Mouse (Mus musculus) left cerebral cortex, postnatal 4 days (tissue): ENCODE data around the gene Plekha5. TPM values are rescaled to one million over a fixed set of nuclear protein-coding genes. Genes with fewer than 3 reads are reported as not detected.
"Not testable (repeated sequence)": the region's sequence is repeated elsewhere in the genome, so short reads cannot be mapped to it uniquely, and the experiment has no call there.

Experiments used
- DNase-seq: peaks from one replicate; pipeline ENCODE4 v3.0.0-alpha.2; 2022
- intact Hi-C: fragments of 180-260 bp; cut with DNase I; formaldehyde crosslinking; loops from one replicate; pipeline ENCODE4 v1.15.1; 2025
- total RNA-seq, 2 experiments: library from RNA; stranded (reverse); gene quantifications; 2 replicates each; pipeline ENCODE4 v1.2.3; 2021

The Plekha5 gene
- total RNA-seq, 2 experiments from 2014 or later: 82.0 to 94.6 TPM

- intact Hi-C loops: no loop called here
- DNase-seq: no peak
These were observed 144.0 kb downstream of the Plekha5 start for GRCm38 (mm10) chr6:140567897-140568296.

DNA sequence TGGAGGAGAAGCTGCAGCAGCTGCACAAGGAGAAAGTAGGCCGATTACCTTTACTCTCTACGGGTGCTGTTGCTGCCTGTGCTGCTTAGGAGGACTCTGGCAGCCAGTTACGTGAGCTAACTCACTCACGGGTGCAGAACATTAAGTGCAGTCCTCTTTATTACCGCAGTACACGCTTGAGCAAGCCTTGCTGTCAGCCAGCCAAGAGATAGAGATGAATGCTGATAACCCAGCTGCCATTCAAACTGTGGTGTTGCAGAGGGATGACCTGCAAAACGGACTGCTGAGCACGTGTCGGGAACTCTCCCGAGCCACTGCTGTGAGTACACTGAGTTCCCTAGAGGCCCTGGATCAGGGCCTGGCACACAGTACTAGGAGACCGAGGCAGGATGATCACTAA lies 146.3 kb downstream of the Plekha5 start:
- intact Hi-C loops: no loop called here
- peak; percentile 22 for DNase-seq

- intact Hi-C loops: no loop called here
- DNase-seq: no peak
These were observed 151.1 kb downstream of the Plekha5 start for GRCm38 (mm10) chr6:140574943-140575342.

DNA sequence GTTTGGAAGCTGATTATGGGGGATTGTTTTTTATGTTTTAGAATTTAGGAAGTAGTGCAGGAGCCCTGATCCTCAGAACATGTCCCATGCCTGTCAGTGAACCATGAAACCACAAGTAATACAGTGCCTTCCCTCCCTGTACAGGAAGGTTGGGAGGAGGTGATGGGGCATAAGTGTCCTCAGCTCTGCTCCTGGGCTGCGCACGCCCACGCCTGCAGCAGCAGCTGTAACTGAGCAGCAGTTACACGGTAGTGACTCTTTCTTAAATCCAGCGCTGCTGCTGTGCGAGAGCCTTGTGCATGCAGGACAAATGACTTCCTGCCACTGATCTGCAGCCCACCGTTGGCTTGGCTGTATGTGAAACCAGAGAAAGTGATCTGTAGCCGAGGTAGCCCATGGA lies 152.3 kb downstream of the Plekha5 start:
- DNase-seq: no peak
- intact Hi-C loops: no loop called here

DNA sequence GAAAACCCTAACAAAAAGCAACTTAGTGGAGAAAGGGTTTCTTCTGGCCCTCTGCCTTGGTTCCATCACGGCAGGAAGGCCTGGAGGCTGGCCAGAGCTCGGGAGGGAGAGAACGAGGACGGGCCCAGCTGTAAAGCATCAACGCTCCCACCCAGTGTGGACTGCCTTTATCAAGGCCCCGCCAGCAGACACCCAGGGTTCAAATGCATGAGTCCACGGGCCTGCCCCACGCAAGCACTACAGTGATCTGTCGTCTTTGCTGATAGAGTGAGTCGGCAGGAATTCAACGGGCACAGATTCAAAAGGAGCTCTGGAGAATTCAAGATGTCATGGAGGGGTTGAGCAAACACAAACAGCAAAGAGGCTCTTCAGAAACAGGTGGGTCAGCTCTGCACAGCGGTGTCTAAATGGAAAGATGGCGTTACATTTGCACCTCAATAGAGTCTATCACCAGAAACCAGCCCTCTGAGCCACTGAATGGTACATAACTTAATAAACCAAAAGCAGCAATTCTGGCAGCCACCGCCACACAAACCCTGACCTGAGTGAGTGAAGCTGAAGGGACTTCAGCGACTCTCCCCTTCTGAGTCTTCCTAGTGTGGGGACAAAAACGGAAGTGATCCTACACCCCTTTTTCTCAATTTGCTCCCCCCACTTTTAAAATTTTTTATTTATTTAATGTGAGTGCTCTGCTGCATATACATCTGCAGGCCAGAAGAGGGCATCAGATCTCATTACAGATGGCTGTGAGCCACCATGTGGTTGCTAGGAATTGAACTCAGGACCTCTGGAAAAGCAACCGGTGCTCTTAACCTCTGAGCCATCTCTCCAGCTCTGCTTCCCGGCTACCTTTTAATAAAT lies 153.3 kb downstream of the Plekha5 start:
- DNase-seq: peak; percentile 13
- intact Hi-C loops: no loop called here

DNA sequence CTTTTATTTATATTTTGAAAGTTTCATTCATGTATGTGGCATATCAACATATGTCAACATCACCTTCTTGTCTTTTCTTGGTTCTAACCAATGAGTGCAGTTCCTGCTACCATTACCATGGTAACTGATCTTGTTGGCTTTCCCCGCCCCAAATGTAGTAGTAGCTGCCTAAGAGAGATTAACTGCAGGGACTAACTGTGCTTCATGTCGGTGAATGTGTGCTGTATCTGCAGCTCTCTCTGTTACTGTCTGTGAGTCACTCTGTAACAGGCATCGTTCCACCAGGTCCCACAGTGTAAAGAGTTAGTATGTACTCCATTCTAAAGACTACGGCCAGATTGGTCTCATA lies 153.9 kb downstream of the Plekha5 start:
- intact Hi-C loops: no loop called here
- no peak for DNase-seq

- intact Hi-C loops, DNase-seq: not testable (repeated sequence)
These were observed 155.1 kb downstream of the Plekha5 start for GRCm38 (mm10) chr6:140578985-140579384.

GRCm38 (mm10) chr6:140580170-140580569 lies 156.3 kb downstream of the Plekha5 start:
- intact Hi-C loops: no loop called here
- DNase-seq: no peak

- no peak for DNase-seq
- intact Hi-C loops: no loop called here
These were observed 162.9 kb downstream of the Plekha5 start for GRCm38 (mm10) chr6:140586714-140587259.

DNA sequence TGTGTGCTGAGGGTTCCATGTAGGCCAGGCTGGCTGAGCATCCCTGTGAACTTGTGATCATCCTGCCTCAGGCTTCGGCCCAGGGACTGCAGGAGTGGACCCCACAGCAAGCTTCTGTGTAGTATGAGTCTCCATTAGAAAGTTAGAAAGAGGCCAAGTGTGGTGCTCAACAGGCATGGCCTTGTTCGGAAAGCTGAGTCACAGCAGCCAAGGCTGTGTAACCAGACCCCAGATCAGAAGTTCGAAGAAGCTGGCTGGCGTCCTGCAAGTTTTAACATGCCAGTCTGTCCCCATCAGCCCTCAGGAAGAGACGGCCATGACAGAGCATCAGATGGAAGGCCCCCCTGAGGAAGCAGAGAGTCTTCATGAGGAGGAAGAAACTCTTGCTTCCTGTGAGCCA lies 167.5 kb downstream of the Plekha5 start:
- DNase-seq: no peak
- intact Hi-C loops: no loop called here

GRCm38 (mm10) chr6:140592713-140593112 lies 168.9 kb downstream of the Plekha5 start:
- no peak for DNase-seq
- intact Hi-C loops: no loop called here

DNA sequence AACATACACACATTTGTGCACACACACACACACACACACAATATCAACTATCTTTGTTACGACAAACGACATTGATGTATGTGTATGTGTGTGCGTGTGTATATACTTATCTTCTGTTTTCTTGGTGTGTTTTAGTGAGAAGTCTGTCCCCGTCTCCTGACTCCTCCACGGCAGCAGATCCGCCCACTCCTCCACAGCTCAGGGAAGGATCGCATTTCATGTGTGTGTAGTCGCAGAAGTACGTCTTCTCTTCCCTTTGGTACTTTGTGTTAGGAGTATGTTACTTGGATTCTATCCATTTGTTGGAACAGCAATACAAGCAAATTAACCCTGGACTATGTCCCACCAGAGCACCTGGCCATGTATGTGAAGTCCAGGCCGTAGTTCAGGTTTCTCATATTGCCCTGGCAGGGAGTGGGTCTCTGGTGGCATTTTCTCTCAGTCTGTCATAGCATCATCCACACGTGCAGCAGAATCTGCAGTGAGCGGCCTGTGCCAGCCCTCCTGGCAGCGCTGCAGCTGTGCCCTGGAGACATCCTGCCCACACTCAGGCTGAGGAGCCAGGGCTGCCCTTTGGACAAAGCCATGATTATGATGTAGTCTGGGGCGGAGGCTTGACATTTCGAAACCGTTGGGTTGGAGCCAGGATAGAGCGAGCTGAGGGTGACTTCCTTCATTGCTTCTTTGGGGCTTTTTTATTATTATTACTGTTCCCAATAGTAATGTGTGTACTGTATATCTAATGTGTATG lies 169.7 kb downstream of the Plekha5 start:
- intact Hi-C loops: no loop called here
- DNase-seq: peak; percentile 61

DNA sequence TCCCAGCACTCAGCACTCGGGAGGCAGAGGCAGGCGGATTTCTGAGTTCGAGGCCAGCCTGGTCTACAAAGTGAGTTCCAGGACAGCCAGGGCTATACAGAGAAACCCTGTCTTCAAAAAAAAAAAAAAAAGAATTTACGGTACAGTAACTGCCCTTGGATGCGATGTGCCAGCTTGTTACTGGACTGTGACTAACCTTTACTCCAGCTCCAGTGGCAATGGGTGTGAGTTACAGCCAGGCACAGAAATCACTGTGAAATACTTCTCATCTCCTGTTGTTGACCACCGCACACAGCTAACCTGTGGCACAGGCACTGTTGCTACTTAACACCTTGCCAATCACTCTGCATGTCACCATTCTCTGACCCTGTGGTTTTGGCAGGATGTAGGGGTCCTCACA lies 171.7 kb downstream of the Plekha5 start:
- intact Hi-C loops, DNase-seq: not testable (repeated sequence)

DNA sequence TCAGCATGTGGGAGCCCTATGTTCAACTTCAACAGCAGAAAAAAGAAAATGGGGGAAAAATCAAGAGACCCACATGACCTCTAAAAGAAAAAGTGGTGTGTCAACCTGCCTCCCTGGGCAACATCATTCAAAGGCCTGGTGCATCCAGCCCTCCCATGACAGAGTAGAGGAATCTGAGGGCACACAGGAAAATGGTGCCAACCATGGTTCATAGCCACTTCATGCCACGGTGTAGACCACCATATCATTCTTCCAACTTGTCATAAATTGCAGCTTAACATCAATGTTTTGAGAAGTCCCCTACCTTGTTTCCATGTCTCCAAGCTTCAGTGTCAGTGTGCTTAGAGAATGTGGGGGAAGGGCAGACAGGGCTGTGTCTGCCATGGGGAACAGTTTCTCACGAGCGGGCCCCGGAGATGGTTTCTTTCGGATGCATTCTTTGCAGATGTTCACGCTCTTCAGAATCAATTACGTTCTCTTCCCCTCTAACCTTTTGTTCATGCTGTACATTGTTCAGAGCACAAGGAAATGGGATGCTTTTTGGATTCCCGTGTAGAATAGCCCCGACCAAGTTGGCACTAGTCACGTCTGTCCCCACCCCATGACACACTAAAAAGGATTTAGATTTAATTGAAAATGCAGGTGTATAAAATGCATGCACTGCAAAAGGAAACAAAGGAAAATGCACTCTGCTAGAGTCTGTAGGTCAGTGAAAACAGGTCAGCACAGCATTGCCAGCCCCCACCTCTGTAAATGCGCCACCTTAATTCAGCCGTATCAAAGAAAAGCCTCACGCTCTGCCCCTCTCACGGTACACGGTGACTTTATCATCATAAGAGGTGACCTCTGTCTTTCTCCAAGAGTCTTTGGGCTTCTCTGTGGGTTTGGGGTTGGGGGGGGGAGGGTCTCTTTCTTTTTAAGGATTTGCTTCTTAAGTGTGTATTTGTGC lies 173.8 kb downstream of the Plekha5 start:
- intact Hi-C loops: no loop called here

DNA sequence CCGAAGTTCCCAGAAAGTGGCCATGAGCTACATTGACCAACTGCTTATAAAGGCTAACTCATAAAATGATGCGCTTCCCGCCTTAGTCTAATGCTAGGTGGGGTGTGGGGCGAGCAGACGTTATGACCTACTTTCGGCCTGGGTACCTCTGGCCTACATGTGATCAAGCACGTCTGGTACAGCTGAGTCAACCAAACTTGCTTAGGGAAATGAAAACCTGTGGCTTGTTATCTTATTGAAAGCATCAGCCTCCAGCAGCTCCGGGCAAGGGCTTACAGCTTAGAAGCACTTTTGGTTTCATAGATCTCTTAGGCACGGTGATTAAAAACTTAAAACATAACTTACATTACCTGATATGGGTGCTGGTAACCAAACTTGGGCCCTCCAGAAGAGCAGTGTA lies 174.7 kb downstream of the Plekha5 start:
- intact Hi-C loops: no loop called here
- no peak for DNase-seq

More for the DNA sequence above, 173.8 kb downstream of the Plekha5 start:
- DNase-seq: no peak

GRCm38 (mm10) chr6:140599337-140599736 lies 175.5 kb downstream of the Plekha5 start:
- no peak for DNase-seq
- intact Hi-C loops: no loop called here

DNA sequence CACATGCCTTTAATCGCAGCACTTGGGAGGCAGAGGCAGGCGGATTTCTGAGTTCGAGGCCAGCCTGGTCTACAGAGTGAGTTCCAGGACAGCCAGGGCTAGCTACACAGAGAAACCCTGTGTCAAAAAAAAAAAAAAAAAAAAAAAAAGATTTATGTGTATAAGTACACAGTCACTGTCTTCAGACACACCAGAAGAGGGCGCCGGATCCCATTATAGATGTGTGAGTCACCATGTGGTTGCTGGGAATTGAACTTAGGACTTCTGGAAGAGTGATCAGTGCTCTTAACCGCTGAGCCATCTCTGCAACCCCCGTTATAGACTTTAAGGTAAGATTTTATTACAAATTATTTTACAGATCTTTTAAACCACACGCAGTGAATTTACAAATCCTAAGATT lies 176.8 kb downstream of the Plekha5 start:
- peak; percentile 21 for DNase-seq

DNA sequence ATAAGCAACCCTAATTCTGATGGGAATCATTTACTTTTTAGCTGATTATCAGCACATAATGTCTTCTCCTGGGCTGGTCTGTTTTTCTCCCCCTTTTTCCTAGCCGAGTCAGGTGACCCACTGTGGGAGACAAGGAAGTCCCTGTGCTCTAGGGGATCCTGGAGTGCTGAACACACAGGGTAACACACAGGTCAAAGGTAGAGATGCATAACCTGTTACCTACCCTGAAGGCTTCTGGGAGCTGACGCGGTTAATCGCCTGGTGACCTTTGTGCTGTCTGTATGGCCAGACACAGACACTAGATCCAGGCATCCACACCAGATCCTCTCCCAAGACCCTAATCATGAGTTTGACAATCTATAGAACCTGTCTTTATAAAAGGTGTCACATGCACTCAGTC lies 177.3 kb downstream of the Plekha5 start:
- intact Hi-C loops: no loop called here
- no peak for DNase-seq

More for the DNA sequence above, 176.8 kb downstream of the Plekha5 start:
- intact Hi-C loops: not testable (repeated sequence)

GRCm38 (mm10) chr6:140603228-140603944 lies 179.5 kb downstream of the Plekha5 start:
- intact Hi-C loops: no loop called here
- no peak for DNase-seq

DNA sequence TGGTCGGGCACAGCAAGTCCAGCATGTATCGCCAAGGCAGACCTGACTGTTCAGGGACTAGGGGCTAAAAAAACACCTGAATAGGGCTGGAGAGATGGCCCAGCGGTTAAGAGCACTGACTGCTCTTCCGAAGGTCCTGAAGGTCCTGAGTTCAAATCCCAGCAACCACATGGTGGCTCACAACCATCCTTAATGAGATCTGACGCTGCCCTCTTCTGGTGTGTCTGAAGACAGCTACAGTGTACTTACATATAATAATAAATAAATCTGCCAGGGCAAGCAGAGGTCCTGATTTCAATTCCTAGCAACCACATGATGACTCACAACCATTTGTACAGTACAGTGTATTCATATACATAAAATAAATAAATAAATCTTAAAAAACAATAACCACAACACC lies 181.3 kb downstream of the Plekha5 start:
- DNase-seq, intact Hi-C loops: not testable (repeated sequence)
